Mouse (Mus musculus): Measurements from ENCODE around the gene 1700020L24Rik. TPM values are rescaled to one million over a fixed set of nuclear protein-coding genes. Genes with fewer than 3 reads are reported as not detected.
A peak's percentile ranks its signal among the peaks of the same experiment; 100 is the strongest.

Gene 1700020L24Rik
- not detected in 2 replicates for polyA plus RNA-seq (2012; ENCODE audit: insufficient read depth, insufficient read length, missing spikeins)

- Histone ChIP-seq H3K4me1 (ENCODE audit: control insufficient read depth, insufficient read depth, low read length) (no peaks in the 10 kb centered on the region), H3K27ac (ENCODE audit: insufficient read depth, low read depth, low read length) (no peak within 1 kb of the TSS), H3K4me3 (ENCODE audit: insufficient read depth, low read length) (no peak within 1 kb of the TSS)
- TF ChIP-seq POLR2A (IDR thresholded peaks at IDR 0.05; ENCODE audit: borderline replicate concordance, low read depth, low read length) (no peak), CTCF (IDR thresholded peaks at IDR 0.05; ENCODE audit: low read depth, low read length) (no peak)
Measured at GRCm38 (mm10) chr11:83437377-83437776, at the start of gene 1700020L24Rik. Gene 1700020L24Rik (plus strand): TSS chr11:83437677.

- Histone ChIP-seq H3K4me1 (ENCODE audit: control insufficient read depth, insufficient read depth, low read length) (no peaks in the 10 kb centered on the region), H3K27ac (ENCODE audit: insufficient read depth, low read depth, low read length) (no peak overlapping the region), H3K4me3 (ENCODE audit: insufficient read depth, low read length) (no peak overlapping the region)
- TF ChIP-seq POLR2A (IDR thresholded peaks at IDR 0.05; ENCODE audit: borderline replicate concordance, low read depth, low read length) (no peak), CTCF (IDR thresholded peaks at IDR 0.05; ENCODE audit: low read depth, low read length) (no peak)
Measured at GRCm38 (mm10) chr11:83393062-83393461, 44.4 kb upstream of the 1700020L24Rik start.

- no peak overlapping the region for H3K27ac ChIP-seq (ENCODE audit: insufficient read depth, low read depth, low read length)
- no peak overlapping the region for H3K4me3 ChIP-seq (ENCODE audit: insufficient read depth, low read length)
- TF ChIP-seq CTCF (IDR thresholded peaks at IDR 0.05; ENCODE audit: low read depth, low read length) (no peak), POLR2A (IDR thresholded peaks at IDR 0.05; ENCODE audit: borderline replicate concordance, low read depth, low read length) (no peak)
- peaks cover 3% of the 10 kb centered on the region for H3K4me1 ChIP-seq (ENCODE audit: control insufficient read depth, insufficient read depth, low read length)
Measured at GRCm38 (mm10) chr11:83394802-83395439, 42.6 kb upstream of the 1700020L24Rik start.

GRCm38 (mm10) chr11:83397626-83398025, 39.9 kb upstream of the 1700020L24Rik start:
- TF ChIP-seq CTCF (IDR thresholded peaks at IDR 0.05; ENCODE audit: low read depth, low read length) (no peak), POLR2A (IDR thresholded peaks at IDR 0.05; ENCODE audit: borderline replicate concordance, low read depth, low read length) (no peak)
- H3K4me1 ChIP-seq (ENCODE audit: control insufficient read depth, insufficient read depth, low read length) = peaks cover 3% of the 10 kb centered on the region
- no peak overlapping the region for H3K27ac ChIP-seq (ENCODE audit: insufficient read depth, low read depth, low read length)
- H3K4me3 ChIP-seq (ENCODE audit: insufficient read depth, low read length) = no peak overlapping the region

- Histone ChIP-seq H3K4me3 (ENCODE audit: insufficient read depth, low read length) (no peak overlapping the region), H3K4me1 (ENCODE audit: control insufficient read depth, insufficient read depth, low read length) (peaks cover 4% of the 10 kb centered on the region), H3K27ac (ENCODE audit: insufficient read depth, low read depth, low read length) (no peak overlapping the region)
- no peak for TF ChIP-seq POLR2A (IDR thresholded peaks at IDR 0.05; ENCODE audit: borderline replicate concordance, low read depth, low read length)
- TF ChIP-seq CTCF (IDR thresholded peaks at IDR 0.05; ENCODE audit: low read depth, low read length) = no peak
Measured at GRCm38 (mm10) chr11:83398724-83399123, 38.8 kb upstream of the 1700020L24Rik start.

GRCm38 (mm10) chr11:83403787-83404186, 33.7 kb upstream of the 1700020L24Rik start:
- H3K4me1 ChIP-seq (ENCODE audit: control insufficient read depth, insufficient read depth, low read length) = peaks cover 5% of the 10 kb centered on the region; the same call in 1 of the 2 replicates
- TF ChIP-seq CTCF (IDR thresholded peaks at IDR 0.05; ENCODE audit: low read depth, low read length) (no peak), POLR2A (IDR thresholded peaks at IDR 0.05; ENCODE audit: borderline replicate concordance, low read depth, low read length) (no peak)
- H3K4me3 ChIP-seq (ENCODE audit: insufficient read depth, low read length) = no peak overlapping the region
- H3K27ac ChIP-seq (ENCODE audit: insufficient read depth, low read depth, low read length) = no peak overlapping the region

GRCm38 (mm10) chr11:83406391-83406790, 31.1 kb upstream of the 1700020L24Rik start:
- H3K4me1 ChIP-seq (ENCODE audit: control insufficient read depth, insufficient read depth, low read length) = 0 out of 2 replicates have a peak, but pooled peaks cover 2% of the 10 kb centered on the region
- H3K27ac ChIP-seq (ENCODE audit: insufficient read depth, low read depth, low read length) = no peak overlapping the region
- no peak for TF ChIP-seq CTCF (IDR thresholded peaks at IDR 0.05; ENCODE audit: low read depth, low read length)
- TF ChIP-seq POLR2A (IDR thresholded peaks at IDR 0.05; ENCODE audit: borderline replicate concordance, low read depth, low read length) = no peak

GRCm38 (mm10) chr11:83408242-83408641, 29.2 kb upstream of the 1700020L24Rik start:
- no peak for TF ChIP-seq CTCF (IDR thresholded peaks at IDR 0.05; ENCODE audit: low read depth, low read length)
- no peak for TF ChIP-seq POLR2A (IDR thresholded peaks at IDR 0.05; ENCODE audit: borderline replicate concordance, low read depth, low read length)
- Histone ChIP-seq H3K4me1 (ENCODE audit: control insufficient read depth, insufficient read depth, low read length) (0 out of 2 replicates have a peak, but pooled peaks cover 2% of the 10 kb centered on the region), H3K4me3 (ENCODE audit: insufficient read depth, low read length) (no peak overlapping the region), H3K27ac (ENCODE audit: insufficient read depth, low read depth, low read length) (no peak overlapping the region)

More at GRCm38 (mm10) chr11:83406391-83406790, 31.1 kb upstream of the 1700020L24Rik start:
- H3K4me3 ChIP-seq (ENCODE audit: insufficient read depth, low read length) = no peak overlapping the region

GRCm38 (mm10) chr11:83409087-83409754, 28.3 kb upstream of the 1700020L24Rik start, which contains the start of gene Rasl10b:
Gene Rasl10b (plus strand): TSS chr11:83409137.
- Histone ChIP-seq H3K27ac (ENCODE audit: insufficient read depth, low read depth, low read length) (no peak within 1 kb of the TSS), H3K4me3 (ENCODE audit: insufficient read depth, low read length) (peak within 1 kb of the TSS; percentile 30), H3K4me1 (ENCODE audit: control insufficient read depth, insufficient read depth, low read length) (no peaks in the 10 kb centered on the region)
- TF ChIP-seq POLR2A (IDR thresholded peaks at IDR 0.05; ENCODE audit: borderline replicate concordance, low read depth, low read length) (no peak), CTCF (IDR thresholded peaks at IDR 0.05; ENCODE audit: low read depth, low read length) (no peak)

GRCm38 (mm10) chr11:83409792-83410291, 27.6 kb upstream of the 1700020L24Rik start:
- Histone ChIP-seq H3K27ac (ENCODE audit: insufficient read depth, low read depth, low read length) (no peak overlapping the region), H3K4me3 (ENCODE audit: insufficient read depth, low read length) (peak overlapping the region; percentile 30), H3K4me1 (ENCODE audit: control insufficient read depth, insufficient read depth, low read length) (no peaks in the 10 kb centered on the region)
- TF ChIP-seq CTCF (IDR thresholded peaks at IDR 0.05; ENCODE audit: low read depth, low read length) (no peak), POLR2A (IDR thresholded peaks at IDR 0.05; ENCODE audit: borderline replicate concordance, low read depth, low read length) (no peak)
